Mouse (Mus musculus) ZHBTc4 (cell line): ENCODE measurements at regions not wholly inside any gene's neighbourhood (a gene's known extent, or its start where the extent isn't known, plus 50 kb on each side); places are given as distances from the start of the nearest gene placed in this dataset.

Experiments used
- DNase-seq: peaks from one replicate; pipeline ENCODE4 v3.0.0-alpha.2; 2011; ENCODE audit warnings: low read depth, low spot score

GRCm38 (mm10) chr4:123990293-123991185, 72.7 kb upstream of the 4930535I16Rik start:
- peak; percentile 70 for DNase-seq
